Mouse (Mus musculus): ENCODE measurements around the gene Camkk2. TPM values are rescaled to one million over a fixed set of nuclear protein-coding genes. Genes with fewer than 3 reads are reported as not detected.

Camkk2 gene
- polyA plus RNA-seq, 1 experiment from 2014 or later, result 24.3 TPM

DNA sequence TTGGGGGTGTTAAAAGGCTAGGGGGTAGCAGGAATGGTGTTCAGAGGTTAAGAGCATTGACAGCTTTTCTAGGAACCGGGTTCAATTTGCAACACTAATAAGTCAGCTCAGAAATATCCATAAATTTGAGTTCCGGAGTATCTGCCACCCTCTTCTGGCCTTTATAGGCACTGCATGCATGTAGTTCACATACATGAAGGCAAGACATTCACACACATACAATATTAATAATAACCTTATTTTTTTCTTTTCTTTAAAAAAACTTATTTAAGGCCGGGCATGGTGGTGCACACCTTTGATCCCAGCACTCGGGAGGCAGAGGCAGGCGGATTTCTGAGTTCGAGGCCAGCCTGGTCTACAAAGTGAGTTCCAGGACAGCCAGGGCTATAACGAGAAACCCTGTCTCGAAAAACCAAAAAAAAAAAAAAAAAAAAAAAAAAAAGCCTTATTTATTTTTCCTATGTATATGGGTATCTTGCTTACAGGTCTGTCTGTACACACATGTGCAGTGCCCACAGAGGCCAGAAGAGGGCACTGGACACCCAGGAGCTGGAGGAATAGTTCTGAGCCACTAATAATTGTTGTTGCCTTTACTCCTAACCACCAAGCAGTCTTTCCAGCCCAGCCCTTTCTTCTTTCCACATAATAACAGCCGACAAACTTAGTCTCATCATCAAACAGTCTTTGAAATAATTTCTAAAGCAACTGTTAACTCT is 32.3 kb upstream of the Camkk2 start:
- no peak overlapping the region for H3K4me2 ChIP-seq (ENCODE audit: low read length)
- 90% methylated on average over 9 of the region's 9 CpGs for WGBS
- H3K4me1 ChIP-seq (replicated peaks; ENCODE audit: control insufficient read depth, insufficient read depth, low read length), result no peaks in the 10 kb centered on the region
- no peak overlapping the region for H3K4me3 ChIP-seq (ENCODE audit: low read depth, low read length)
- ATAC-seq (replicated peaks; ENCODE audit: low FRiP score, low TSS enrichment, low read depth), result no peak
- no peaks in the 10 kb centered on the region for H3K27me3 ChIP-seq (replicated peaks; ENCODE audit: control insufficient read depth, insufficient read depth, low read length)
- no peak overlapping the region for H3K27ac ChIP-seq (ENCODE audit: low read depth)
- H3K9me3 ChIP-seq (ENCODE audit: control insufficient read depth, low read length), result no peaks in the 10 kb centered on the region
- H3K36me3 ChIP-seq (ENCODE audit: control insufficient read depth, insufficient read depth, low read length), result peaks cover 89% of the 10 kb centered on the region
- no peak overlapping the region for H3K9ac ChIP-seq (ENCODE audit: low read length)
- DNase-seq (ENCODE audit: low spot score), result peak; percentile 68

DNA sequence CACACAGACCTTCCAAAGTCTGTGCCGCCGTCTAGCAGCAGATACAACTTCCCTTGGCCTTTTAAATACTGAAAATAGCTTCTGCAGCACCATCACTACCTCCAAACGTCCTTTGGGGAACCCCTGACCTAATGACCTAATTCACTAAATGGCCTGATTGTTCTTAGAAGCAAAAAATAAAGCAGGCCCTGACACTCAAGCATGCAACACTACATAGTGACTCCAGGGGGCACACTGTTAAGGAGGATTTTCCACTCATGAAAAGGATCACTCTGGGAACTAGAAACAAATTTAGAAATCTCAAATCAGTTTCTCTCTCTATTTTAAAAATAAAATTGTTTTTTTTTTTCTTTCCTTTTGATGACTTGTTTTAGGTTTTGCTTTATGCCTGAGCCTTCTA is 26.3 kb upstream of the Camkk2 start:
- no peaks in the 10 kb centered on the region for H3K4me1 ChIP-seq (replicated peaks; ENCODE audit: control insufficient read depth, insufficient read depth, low read length)
- H3K27me3 ChIP-seq (replicated peaks; ENCODE audit: control insufficient read depth, insufficient read depth, low read length), result no peaks in the 10 kb centered on the region
- H3K4me2 ChIP-seq (ENCODE audit: low read length), result no peak overlapping the region
- H3K27ac ChIP-seq (ENCODE audit: low read depth), result no peak overlapping the region
- WGBS, result 47% methylated on average over 3 of the region's 3 CpGs
- H3K36me3 ChIP-seq (ENCODE audit: control insufficient read depth, insufficient read depth, low read length), result peaks cover 90% of the 10 kb centered on the region
- no peak overlapping the region for H3K9ac ChIP-seq (ENCODE audit: low read length)
- ATAC-seq (replicated peaks; ENCODE audit: low FRiP score, low TSS enrichment, low read depth) (no peak), DNase-seq (ENCODE audit: low spot score) (no peak)
- H3K9me3 ChIP-seq (ENCODE audit: control insufficient read depth, low read length), result no peaks in the 10 kb centered on the region
- H3K4me3 ChIP-seq (ENCODE audit: low read depth, low read length), result no peak overlapping the region

DNA sequence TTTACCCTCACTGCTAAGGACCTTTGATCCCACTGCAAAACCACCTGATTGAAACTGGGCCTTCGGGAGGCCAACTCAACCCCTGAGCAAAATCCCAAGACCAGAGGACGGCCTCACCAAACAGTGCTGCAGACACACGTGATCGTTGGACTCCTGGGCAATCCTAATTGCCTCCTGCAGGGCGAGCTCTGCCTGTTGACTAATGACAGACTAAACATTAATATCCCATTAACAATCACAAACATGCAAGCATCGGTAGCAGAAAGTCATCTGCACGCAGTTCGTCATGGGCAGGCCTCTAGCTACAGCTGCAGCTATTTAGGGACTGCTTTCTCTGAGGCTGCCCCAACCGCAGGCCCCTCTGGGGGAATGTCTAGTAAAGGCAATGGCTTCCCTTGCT is 23.5 kb upstream of the Camkk2 start:
- peaks cover 8% of the 10 kb centered on the region for H3K4me1 ChIP-seq (replicated peaks; ENCODE audit: control insufficient read depth, insufficient read depth, low read length)
- 67% methylated on average over 9 of the region's 9 CpGs for WGBS
- no peak overlapping the region for H3K4me3 ChIP-seq (ENCODE audit: low read depth, low read length)
- DNase-seq (ENCODE audit: low spot score) (no peak), ATAC-seq (replicated peaks; ENCODE audit: low FRiP score, low TSS enrichment, low read depth) (no peak)
- no peak overlapping the region for H3K4me2 ChIP-seq (ENCODE audit: low read length)
- H3K27ac ChIP-seq (ENCODE audit: low read depth), result no peak overlapping the region
- H3K27me3 ChIP-seq (replicated peaks; ENCODE audit: control insufficient read depth, insufficient read depth, low read length), result no peaks in the 10 kb centered on the region
- H3K9ac ChIP-seq (ENCODE audit: low read length), result no peak overlapping the region
- peaks cover 98% of the 10 kb centered on the region for H3K36me3 ChIP-seq (ENCODE audit: control insufficient read depth, insufficient read depth, low read length)
- H3K9me3 ChIP-seq (ENCODE audit: control insufficient read depth, low read length), result no peaks in the 10 kb centered on the region

DNA sequence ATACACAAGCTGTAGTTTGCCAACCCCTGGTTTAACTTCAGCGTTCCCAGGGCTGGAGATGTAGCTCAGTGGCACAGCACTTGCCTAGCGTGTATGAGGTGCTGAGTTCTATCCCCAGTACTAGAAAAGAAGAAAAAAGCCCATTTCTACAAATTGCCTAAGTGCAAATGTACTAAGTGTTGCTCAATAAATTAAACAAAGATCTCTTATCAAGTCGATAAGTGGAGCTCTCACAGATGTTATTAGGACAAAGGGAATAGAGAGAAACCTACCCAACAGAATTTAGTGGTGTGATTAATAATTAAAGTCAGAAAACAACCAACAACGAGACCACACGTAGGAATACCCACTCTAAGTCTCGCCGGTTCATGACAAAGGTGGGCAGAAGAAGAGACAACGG is 22.5 kb upstream of the Camkk2 start:
- peaks cover 95% of the 10 kb centered on the region for H3K36me3 ChIP-seq (ENCODE audit: control insufficient read depth, insufficient read depth, low read length)
- WGBS, result 95% methylated on average over 8 of the region's 8 CpGs
- no peak overlapping the region for H3K4me3 ChIP-seq (ENCODE audit: low read depth, low read length)
- H3K9me3 ChIP-seq (ENCODE audit: control insufficient read depth, low read length), result no peaks in the 10 kb centered on the region
- no peaks in the 10 kb centered on the region for H3K27me3 ChIP-seq (replicated peaks; ENCODE audit: control insufficient read depth, insufficient read depth, low read length)
- no peak overlapping the region for H3K27ac ChIP-seq (ENCODE audit: low read depth)
- H3K4me1 ChIP-seq (replicated peaks; ENCODE audit: control insufficient read depth, insufficient read depth, low read length), result peaks cover 8% of the 10 kb centered on the region
- H3K4me2 ChIP-seq (ENCODE audit: low read length), result no peak overlapping the region
- H3K9ac ChIP-seq (ENCODE audit: low read length), result no peak overlapping the region
- no peak for ATAC-seq (replicated peaks; ENCODE audit: low FRiP score, low TSS enrichment, low read depth)
- no peak for DNase-seq (ENCODE audit: low spot score)

DNA sequence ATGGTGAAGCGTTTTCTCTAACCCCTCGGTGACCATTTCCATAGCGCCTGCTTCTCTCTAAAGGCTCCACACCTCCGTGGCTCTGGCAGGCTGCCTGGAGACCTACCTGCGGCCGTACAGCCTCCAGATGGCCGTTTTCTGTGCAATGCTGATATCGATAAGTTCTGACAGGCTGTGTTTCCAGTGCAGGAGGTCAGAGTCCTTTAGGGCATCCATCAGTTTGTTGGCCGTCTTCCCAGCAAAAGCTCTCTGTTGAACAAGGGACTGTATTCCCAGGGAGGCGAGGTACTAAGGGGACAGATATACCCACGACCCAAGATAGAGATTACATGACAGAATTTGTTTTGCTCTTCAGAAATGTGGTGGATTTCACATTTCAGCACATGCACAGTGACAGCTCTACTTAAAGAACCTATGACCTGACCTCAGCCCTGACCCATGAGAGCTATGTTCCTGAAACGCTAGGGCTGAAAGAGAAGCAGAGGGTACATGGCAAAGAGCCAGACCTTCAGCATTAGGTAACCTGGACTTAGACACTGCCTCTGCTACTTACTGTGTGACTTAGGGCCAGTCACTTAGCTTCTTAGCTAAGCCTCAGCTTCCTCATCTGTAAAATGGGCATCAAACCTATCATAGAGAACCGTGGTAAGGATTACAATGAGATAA is 21.3 kb upstream of the Camkk2 start:
- H3K9me3 ChIP-seq (ENCODE audit: control insufficient read depth, low read length), result no peaks in the 10 kb centered on the region
- H3K4me1 ChIP-seq (replicated peaks; ENCODE audit: control insufficient read depth, insufficient read depth, low read length), result peaks cover 8% of the 10 kb centered on the region
- H3K36me3 ChIP-seq (ENCODE audit: control insufficient read depth, insufficient read depth, low read length), result peaks cover 95% of the 10 kb centered on the region
- H3K27me3 ChIP-seq (replicated peaks; ENCODE audit: control insufficient read depth, insufficient read depth, low read length), result no peaks in the 10 kb centered on the region
- no peak for DNase-seq (ENCODE audit: low spot score)
- no peak overlapping the region for H3K9ac ChIP-seq (ENCODE audit: low read length)
- H3K27ac ChIP-seq (ENCODE audit: low read depth), result 0 out of 2 replicates have a peak overlapping the region, but pooled peaks have one; percentile 6
- WGBS, result 79% methylated on average over 13 of the region's 13 CpGs
- H3K4me3 ChIP-seq (ENCODE audit: low read depth, low read length), result no peak overlapping the region
- H3K4me2 ChIP-seq (ENCODE audit: low read length), result no peak overlapping the region
- no peak for ATAC-seq (replicated peaks; ENCODE audit: low FRiP score, low TSS enrichment, low read depth)

DNA sequence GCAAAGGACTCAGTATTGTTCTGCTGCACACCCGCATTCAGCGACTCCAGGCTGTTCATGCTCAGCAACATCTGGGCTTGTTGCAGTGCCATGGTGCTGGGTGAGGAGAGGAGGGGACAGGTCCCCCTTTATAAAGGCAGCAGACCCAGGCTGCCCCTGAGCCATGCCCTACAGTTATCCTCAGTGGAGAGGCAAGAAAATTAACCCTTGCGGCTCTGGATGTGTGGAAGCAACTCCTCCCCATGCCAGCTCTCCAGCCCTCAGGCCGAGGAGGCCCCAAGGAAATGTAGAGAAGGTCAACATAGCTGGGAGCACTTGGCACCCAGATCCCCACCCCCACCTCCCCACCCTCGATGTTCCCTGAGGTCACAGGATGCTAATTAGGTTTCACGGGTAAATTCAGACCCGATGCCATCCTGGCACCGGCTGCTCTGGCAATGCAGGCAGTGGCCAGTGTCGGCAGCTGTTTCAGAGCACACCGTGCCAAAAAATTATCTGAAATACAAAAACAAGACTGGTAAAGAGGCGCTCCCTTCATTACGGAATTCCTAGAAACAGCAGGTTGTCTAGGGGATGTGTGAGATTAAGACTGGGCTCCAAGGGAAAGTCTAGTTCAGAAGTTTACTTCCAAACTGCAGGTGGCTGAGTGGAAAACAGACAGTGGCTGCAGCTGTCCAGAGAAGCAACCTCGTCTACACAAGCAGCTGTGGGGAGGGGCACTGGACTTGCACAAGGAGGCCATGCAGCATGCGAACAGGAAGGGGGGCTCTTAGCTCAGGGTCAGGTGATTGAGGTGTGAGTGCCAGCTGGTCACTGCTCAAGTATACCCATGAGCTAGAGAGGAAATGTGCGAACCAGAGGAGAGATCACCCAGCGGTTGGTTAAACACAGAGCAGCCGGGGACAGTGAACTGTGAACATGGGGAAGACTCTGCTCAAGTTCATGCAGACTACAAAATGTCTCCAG is 20.5 kb upstream of the Camkk2 start:
- no peak for DNase-seq (ENCODE audit: low spot score)
- WGBS, result 84% methylated on average over 17 of the region's 17 CpGs
- H3K36me3 ChIP-seq (ENCODE audit: control insufficient read depth, insufficient read depth, low read length), result peaks cover 94% of the 10 kb centered on the region

DNA sequence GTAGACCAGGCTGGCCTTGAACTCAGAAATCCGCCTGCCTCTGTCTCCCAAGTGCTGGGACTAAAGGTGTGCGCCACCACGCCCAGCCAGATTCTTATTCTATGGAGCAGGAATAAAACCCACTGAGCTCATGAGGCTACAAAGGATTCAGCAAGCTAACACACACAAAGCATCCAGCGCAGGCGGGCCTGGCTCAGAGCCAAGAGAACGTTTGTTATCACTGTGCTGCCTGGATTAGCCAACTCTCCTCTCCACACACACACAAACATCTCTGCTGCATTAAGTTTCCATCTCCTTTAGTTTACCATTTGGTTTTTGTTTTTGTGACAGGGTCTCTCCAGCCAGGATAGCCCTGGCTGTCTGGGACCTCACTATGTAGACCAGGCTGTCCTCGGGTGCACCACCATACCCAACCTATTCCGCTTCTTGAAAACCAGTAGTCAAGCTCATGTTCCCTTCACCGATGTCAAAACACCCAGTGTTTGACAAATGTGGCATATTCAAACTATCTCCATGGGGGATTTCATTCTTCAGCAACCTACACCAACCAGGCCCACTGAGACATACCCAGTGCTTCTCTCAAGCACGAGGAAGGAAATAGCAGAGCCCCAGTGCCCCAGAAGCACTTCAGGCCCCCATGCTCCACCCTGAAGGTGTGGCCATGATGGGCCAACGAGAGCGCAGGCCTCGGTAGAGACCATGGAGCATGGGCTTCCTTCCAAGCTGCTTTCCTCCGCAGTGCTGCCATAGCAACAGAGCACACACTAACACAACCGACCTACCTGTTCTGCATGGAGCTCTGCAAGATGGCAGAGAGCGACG is 19.6 kb upstream of the Camkk2 start:
- no peak overlapping the region for H3K9ac ChIP-seq (ENCODE audit: low read length)
- peak; percentile 81 for DNase-seq (ENCODE audit: low spot score)
- H3K4me1 ChIP-seq (replicated peaks; ENCODE audit: control insufficient read depth, insufficient read depth, low read length), result peaks cover 8% of the 10 kb centered on the region
- WGBS, result 59% methylated on average over 17 of the region's 17 CpGs
- H3K9me3 ChIP-seq (ENCODE audit: control insufficient read depth, low read length), result no peaks in the 10 kb centered on the region
- no peak overlapping the region for H3K4me3 ChIP-seq (ENCODE audit: low read depth, low read length)
- no peak overlapping the region for H3K27ac ChIP-seq (ENCODE audit: low read depth)
- peaks cover 94% of the 10 kb centered on the region for H3K36me3 ChIP-seq (ENCODE audit: control insufficient read depth, insufficient read depth, low read length)
- H3K27me3 ChIP-seq (replicated peaks; ENCODE audit: control insufficient read depth, insufficient read depth, low read length), result no peaks in the 10 kb centered on the region
- H3K4me2 ChIP-seq (ENCODE audit: low read length), result no peak overlapping the region
- ATAC-seq (replicated peaks; ENCODE audit: low FRiP score, low TSS enrichment, low read depth), result peak; percentile 58

More for the DNA sequence above, 20.5 kb upstream of the Camkk2 start:
- Histone ChIP-seq H3K4me1 (replicated peaks; ENCODE audit: control insufficient read depth, insufficient read depth, low read length) (peaks cover 8% of the 10 kb centered on the region), H3K4me3 (ENCODE audit: low read depth, low read length) (no peak overlapping the region), H3K9me3 (ENCODE audit: control insufficient read depth, low read length) (no peaks in the 10 kb centered on the region), H3K27ac (ENCODE audit: low read depth) (0 out of 2 replicates have a peak overlapping the region, but pooled peaks have one; percentile 6), H3K9ac (ENCODE audit: low read length) (no peak overlapping the region), H3K4me2 (ENCODE audit: low read length) (no peak overlapping the region), H3K27me3 (replicated peaks; ENCODE audit: control insufficient read depth, insufficient read depth, low read length) (no peaks in the 10 kb centered on the region)
- ATAC-seq (replicated peaks; ENCODE audit: low FRiP score, low TSS enrichment, low read depth), result no peak; the same call in 1 of the 2 replicates

DNA sequence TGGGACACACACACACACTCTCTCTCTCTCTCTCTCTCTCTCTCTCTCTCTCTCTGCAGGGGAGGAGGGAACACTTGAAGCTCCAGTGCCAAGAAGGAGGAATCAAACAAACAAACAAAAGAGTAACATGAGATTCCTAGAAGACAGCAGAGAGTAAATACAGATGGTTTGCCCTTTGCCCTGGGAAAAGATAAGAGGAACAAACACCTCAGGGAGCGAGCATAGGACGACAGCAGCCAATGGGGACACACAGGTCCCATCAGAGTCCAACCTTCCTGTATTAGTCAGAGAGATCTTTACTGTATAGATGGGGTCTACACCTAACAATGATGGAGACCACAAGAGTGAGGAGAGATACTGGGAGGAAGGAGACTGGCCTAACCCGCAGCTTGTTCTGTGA is 18.7 kb upstream of the Camkk2 start:
- WGBS, result 71% methylated on average over 3 of the region's 3 CpGs
- peaks cover 8% of the 10 kb centered on the region for H3K4me1 ChIP-seq (replicated peaks; ENCODE audit: control insufficient read depth, insufficient read depth, low read length)
- H3K9ac ChIP-seq (ENCODE audit: low read length), result no peak overlapping the region
- peaks cover 95% of the 10 kb centered on the region for H3K36me3 ChIP-seq (ENCODE audit: control insufficient read depth, insufficient read depth, low read length)
- H3K4me3 ChIP-seq (ENCODE audit: low read depth, low read length), result no peak overlapping the region
- DNase-seq (ENCODE audit: low spot score), result no peak
- ATAC-seq (replicated peaks; ENCODE audit: low FRiP score, low TSS enrichment, low read depth), result no peak
- no peaks in the 10 kb centered on the region for H3K27me3 ChIP-seq (replicated peaks; ENCODE audit: control insufficient read depth, insufficient read depth, low read length)
- H3K27ac ChIP-seq (ENCODE audit: low read depth), result no peak overlapping the region
- H3K4me2 ChIP-seq (ENCODE audit: low read length), result no peak overlapping the region
- H3K9me3 ChIP-seq (ENCODE audit: control insufficient read depth, low read length), result no peaks in the 10 kb centered on the region

Data from intestine, embryonic 14.5 days (tissue).